ENCODE assay signal across 8 mouse cellular contexts in the genomic region with DNA sequence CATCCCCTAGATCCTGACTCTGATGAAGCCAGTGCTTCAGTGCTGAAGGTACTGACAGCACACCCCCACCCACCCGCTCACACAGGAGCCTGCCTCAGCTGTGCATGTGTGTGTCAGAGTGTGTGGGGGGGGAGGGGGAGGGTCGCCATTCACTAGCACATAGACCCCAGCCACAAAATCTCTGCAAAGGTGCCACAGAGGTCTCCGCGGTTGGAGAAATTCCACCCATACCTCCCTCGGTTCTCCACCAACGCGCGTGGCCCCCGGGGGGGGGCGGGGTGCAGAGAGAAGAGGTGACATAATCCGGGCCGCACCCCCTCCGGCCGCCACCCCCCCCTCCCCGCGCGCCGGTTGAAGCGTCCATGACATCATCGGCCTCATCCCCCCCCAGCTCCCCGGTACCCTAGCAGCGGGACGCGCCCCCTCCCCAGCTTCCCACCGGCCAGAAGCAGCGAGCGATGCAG. TPM values are rescaled to one million over a fixed set of nuclear protein-coding genes. Genes with fewer than 3 reads are reported as not detected.
DNase-seq lines count a peak whose midpoint lies in the region; ATAC-seq and TF ChIP-seq lines count a peak whose summit lies in the region.

No protein-coding gene starts in this region.

- H3K4me2 ChIP-seq in heart, embryonic 14.5 days (ENCODE audit: low read length), result peak overlapping the region; percentile 99
- peak overlapping the region; percentile 98 for H3K4me2 ChIP-seq in embryonic facial prominence, embryonic 12.5 days (replicated peaks)
- H3K4me2 ChIP-seq in neural tube, embryonic 14.5 days (ENCODE audit: low read depth, low read length), result peak overlapping the region; percentile 78

- peaks cover 25% of the 10 kb centered on the region for H3K27me3 ChIP-seq in heart, embryonic 14.5 days (ENCODE audit: control insufficient read depth, insufficient read depth, low read length)
- H3K27me3 ChIP-seq in E14TG2a.4 (ENCODE audit: insufficient read depth, low read length), result peaks cover 33% of the 10 kb centered on the region
- peaks cover 21% of the 10 kb centered on the region for H3K27me3 ChIP-seq in embryonic facial prominence, embryonic 12.5 days
- peaks cover 49% of the 10 kb centered on the region for H3K27me3 ChIP-seq in limb, embryonic 10.5 days (ENCODE audit: low read depth, poor library complexity, severe bottlenecking)
- H3K27me3 ChIP-seq in neural tube, embryonic 14.5 days (ENCODE audit: control insufficient read depth, insufficient read depth, low read length), result 0 out of 2 replicates have a peak, but pooled peaks cover 7% of the 10 kb centered on the region

- H3K9me3 ChIP-seq in heart, embryonic 14.5 days (ENCODE audit: control insufficient read depth, low read length), result no peaks in the 10 kb centered on the region
- no peaks in the 10 kb centered on the region for H3K9me3 ChIP-seq in E14TG2a.4 (ENCODE audit: low read length)
- no peaks in the 10 kb centered on the region for H3K9me3 ChIP-seq in embryonic facial prominence, embryonic 12.5 days
- H3K9me3 ChIP-seq in limb, embryonic 10.5 days (replicated peaks), result no peaks in the 10 kb centered on the region
- no peaks in the 10 kb centered on the region for H3K9me3 ChIP-seq in neural tube, embryonic 14.5 days (ENCODE audit: control insufficient read depth, low read length)

- H3K36me3 ChIP-seq in heart, embryonic 14.5 days (ENCODE audit: control insufficient read depth, insufficient read depth, low read length), result no peaks in the 10 kb centered on the region
- H3K36me3 ChIP-seq in E14TG2a.4 (ENCODE audit: insufficient read depth, low read length), result no peaks in the 10 kb centered on the region
- no peaks in the 10 kb centered on the region for H3K36me3 ChIP-seq in embryonic facial prominence, embryonic 12.5 days
- H3K36me3 ChIP-seq in limb, embryonic 10.5 days, result peaks cover 3% of the 10 kb centered on the region; the same call in 1 of the 2 replicates
- no peaks in the 10 kb centered on the region for H3K36me3 ChIP-seq in neural tube, embryonic 14.5 days (ENCODE audit: control insufficient read depth, insufficient read depth, low read length)

- WGBS in heart, embryonic 14.5 days, result under 1% methylated on average over 14 of the region's 27 CpGs
- WGBS in embryonic facial prominence, embryonic 12.5 days, result 1% methylated on average over 23 of the region's 27 CpGs
- 0% methylated on average over 27 of the region's 27 CpGs for WGBS in limb, embryonic 10.5 days
- 2% methylated on average over 13 of the region's 27 CpGs for WGBS in neural tube, embryonic 14.5 days

- DNase-seq in heart, postnatal 36 days, result no peak
- DNase-seq in limb, embryonic 10.5 days (ENCODE audit: low spot score), result no peak
- no peak for DNase-seq in adrenal gland, postnatal 10 days
- DNase-seq in adrenal gland, adult 18-20 months (ENCODE audit: low spot score in 2 of 2), result no peak

- H3K4me3 ChIP-seq in heart, embryonic 14.5 days (ENCODE audit: control insufficient read depth in 1 of 2, insufficient read depth in 1 of 2, low read depth in 1 of 2, low read length in 2 of 2), result peak overlapping the region; percentile 64 to 82
- peak overlapping the region; percentile 86 for H3K4me3 ChIP-seq in E14TG2a.4 (replicated peaks; ENCODE audit: low read length)
- peak overlapping the region; percentile 68 for H3K4me3 ChIP-seq in embryonic facial prominence, embryonic 12.5 days
- peak overlapping the region; percentile 79 for H3K4me3 ChIP-seq in limb, embryonic 10.5 days
- peak overlapping the region; percentile 68 for H3K4me3 ChIP-seq in neural tube, embryonic 14.5 days (ENCODE audit: low read depth, low read length)

- no peak overlapping the region for H3K27ac ChIP-seq in heart, embryonic 14.5 days (replicated peaks in 1 of 2; ENCODE audit: control insufficient read depth in 1 of 2, insufficient read depth in 1 of 2, low read depth in 2 of 2, low read length in 2 of 2)
- peak overlapping the region; percentile 4; the same call in 1 of the 2 replicates for H3K27ac ChIP-seq in embryonic facial prominence, embryonic 12.5 days
- peak overlapping the region; percentile 84 for H3K27ac ChIP-seq in limb, embryonic 10.5 days
- peak overlapping the region; percentile 72 for H3K27ac ChIP-seq in neural tube, embryonic 14.5 days (ENCODE audit: low read depth, low read length)

- TF ChIP-seq CTCF in E14TG2a.4 (conservative IDR thresholded peaks at IDR 0.05; ENCODE audit: low read length), result no peak

- peak; percentile 37 for ATAC-seq in heart, embryonic 14.5 days (ENCODE audit: insufficient number of reproducible peaks, insufficient read depth, low FRiP score, low read depth)
- ATAC-seq in embryonic facial prominence, embryonic 12.5 days (ENCODE audit: insufficient number of reproducible peaks, insufficient read depth, low FRiP score, low TSS enrichment), result peak; percentile 58; the same call in 1 of the 2 replicates
- peak; percentile 82 for ATAC-seq in neural tube, embryonic 14.5 days (ENCODE audit: low read depth)

- peaks cover 3 to 4% of the 10 kb centered on the region in 2 experiments; a peak in 2 of 4 replicates for H3K4me1 ChIP-seq in heart, embryonic 14.5 days (ENCODE audit: control insufficient read depth in 2 of 2, insufficient read depth in 2 of 2, low read length in 2 of 2)
- H3K4me1 ChIP-seq in E14TG2a.4 (replicated peaks; ENCODE audit: low read depth, low read length), result peaks cover 44% of the 10 kb centered on the region
- peaks cover 15% of the 10 kb centered on the region for H3K4me1 ChIP-seq in embryonic facial prominence, embryonic 12.5 days
- peaks cover 20% of the 10 kb centered on the region for H3K4me1 ChIP-seq in limb, embryonic 10.5 days
- H3K4me1 ChIP-seq in neural tube, embryonic 14.5 days (ENCODE audit: control insufficient read depth, insufficient read depth, low read length), result peaks cover 2% of the 10 kb centered on the region; the same call in 1 of the 2 replicates

- intact Hi-C loops in heart, postnatal 36 days (cut with DNase I), result no loop called here

- H3K9ac ChIP-seq in heart, embryonic 14.5 days (ENCODE audit: low read length), result peak overlapping the region; percentile 80
- peak overlapping the region; percentile 70 for H3K9ac ChIP-seq in embryonic facial prominence, embryonic 12.5 days
- H3K9ac ChIP-seq in neural tube, embryonic 14.5 days (replicated peaks; ENCODE audit: low read depth, low read length), result peak overlapping the region; percentile 83

RNA-seq across cellular contexts. Expression of a gene that starts 0.4 kb away (rescaled TPM):
- polyA plus RNA-seq in heart, embryonic 14.5 days (2014; fragmentation: Nextera tagmentation; extraction: Ambion mirVana), result 0.35 and 0.80 TPM in 2 replicates
- total RNA-seq in heart, postnatal 36 days (2021), result 1 to 10 TPM; 4.3 to 5.8 TPM
- polyA plus RNA-seq in embryonic facial prominence, embryonic 12.5 days (2016; fragmentation: Nextera tagmentation; extraction: Ambion mirVana), result 6.2 and 6.5 TPM in 2 replicates
- 2.4 and 2.7 TPM in 2 replicates for polyA plus RNA-seq in limb, embryonic 10.5 days (2016; fragmentation: Nextera tagmentation; extraction: Ambion mirVana)
- 6.2 and 8.4 TPM in 2 replicates for polyA plus RNA-seq in neural tube, embryonic 14.5 days (2014; fragmentation: Nextera tagmentation; extraction: Ambion mirVana)
- 1 to 10 TPM; 9.4 to 9.5 TPM for total RNA-seq in adrenal gland, postnatal 10 days (2021)
- 10 to 100 TPM; 12.7 to 17.7 TPM for total RNA-seq in adrenal gland, adult 18-20 months (2021)

RNA-seq across cellular contexts. Expression of a gene that starts 12.4 kb away (rescaled TPM):
- 6.9 and 7.5 TPM in 2 replicates for polyA plus RNA-seq in heart, embryonic 14.5 days (2014; fragmentation: Nextera tagmentation; extraction: Ambion mirVana)
- total RNA-seq in heart, postnatal 36 days (2021), result 1 to 10 TPM; 3.7 to 4.1 TPM
- 15.5 and 16.3 TPM in 2 replicates for polyA plus RNA-seq in embryonic facial prominence, embryonic 12.5 days (2016; fragmentation: Nextera tagmentation; extraction: Ambion mirVana)
- polyA plus RNA-seq in limb, embryonic 10.5 days (2016; fragmentation: Nextera tagmentation; extraction: Ambion mirVana), result 22.7 and 22.9 TPM in 2 replicates
- polyA plus RNA-seq in neural tube, embryonic 14.5 days (2014; fragmentation: Nextera tagmentation; extraction: Ambion mirVana), result 11.3 and 12.5 TPM in 2 replicates
- 1 to 10 TPM; 5.5 to 5.6 TPM for total RNA-seq in adrenal gland, postnatal 10 days (2021)
- 1 to 10 TPM; 5.9 to 6.9 TPM for total RNA-seq in adrenal gland, adult 18-20 months (2021)

RNA-seq across cellular contexts. Expression of a gene that starts 12.4 kb away (rescaled TPM):
- 14.9 and 15.1 TPM in 2 replicates for polyA plus RNA-seq in heart, embryonic 14.5 days (2014; fragmentation: Nextera tagmentation; extraction: Ambion mirVana)
- total RNA-seq in heart, postnatal 36 days (2021), result 1 to 10 TPM; 7.1 to 8.0 TPM
- 17.5 and 18.6 TPM in 2 replicates for polyA plus RNA-seq in embryonic facial prominence, embryonic 12.5 days (2016; fragmentation: Nextera tagmentation; extraction: Ambion mirVana)
- 22.3 and 23.4 TPM in 2 replicates for polyA plus RNA-seq in limb, embryonic 10.5 days (2016; fragmentation: Nextera tagmentation; extraction: Ambion mirVana)
- 12.4 and 14.6 TPM in 2 replicates for polyA plus RNA-seq in neural tube, embryonic 14.5 days (2014; fragmentation: Nextera tagmentation; extraction: Ambion mirVana)
- total RNA-seq in adrenal gland, postnatal 10 days (2021), result 10 to 100 TPM; 12.0 to 12.6 TPM
- 10 to 100 TPM; 13.8 to 14.6 TPM for total RNA-seq in adrenal gland, adult 18-20 months (2021)

RNA-seq across cellular contexts. Expression of a gene that starts 22.2 kb away (rescaled TPM):
- 41.2 and 44.8 TPM in 2 replicates for polyA plus RNA-seq in heart, embryonic 14.5 days (2014; fragmentation: Nextera tagmentation; extraction: Ambion mirVana)
- 10 to 100 TPM; 81.3 to 87.0 TPM for total RNA-seq in heart, postnatal 36 days (2021)
- 55.6 and 58.3 TPM in 2 replicates for polyA plus RNA-seq in embryonic facial prominence, embryonic 12.5 days (2016; fragmentation: Nextera tagmentation; extraction: Ambion mirVana)
- 43.8 and 44.8 TPM in 2 replicates for polyA plus RNA-seq in limb, embryonic 10.5 days (2016; fragmentation: Nextera tagmentation; extraction: Ambion mirVana)
- 75.0 and 77.0 TPM in 2 replicates for polyA plus RNA-seq in neural tube, embryonic 14.5 days (2014; fragmentation: Nextera tagmentation; extraction: Ambion mirVana)
- 100 to 1,000 TPM; 145 to 155 TPM for total RNA-seq in adrenal gland, postnatal 10 days (2021)
- 100 to 1,000 TPM; 219 to 239 TPM for total RNA-seq in adrenal gland, adult 18-20 months (2021)

RNA-seq across cellular contexts. Expression of a gene that starts 25.2 kb away (rescaled TPM):
- 71.5 and 77.0 TPM in 2 replicates for polyA plus RNA-seq in heart, embryonic 14.5 days (2014; fragmentation: Nextera tagmentation; extraction: Ambion mirVana)
- total RNA-seq in heart, postnatal 36 days (2021), result 10 to 100 TPM; 17.9 to 18.7 TPM
- polyA plus RNA-seq in embryonic facial prominence, embryonic 12.5 days (2016; fragmentation: Nextera tagmentation; extraction: Ambion mirVana), result 135 and 137 TPM in 2 replicates
- 150 and 154 TPM in 2 replicates for polyA plus RNA-seq in limb, embryonic 10.5 days (2016; fragmentation: Nextera tagmentation; extraction: Ambion mirVana)
- 116 and 117 TPM in 2 replicates for polyA plus RNA-seq in neural tube, embryonic 14.5 days (2014; fragmentation: Nextera tagmentation; extraction: Ambion mirVana)
- 10 to 100 TPM; 26.6 to 33.3 TPM for total RNA-seq in adrenal gland, postnatal 10 days (2021)
- total RNA-seq in adrenal gland, adult 18-20 months (2021), result 10 to 100 TPM; 27.3 to 27.4 TPM

Comparison
In these comparisons a context has a peak if more than half of its experiments do, and no peak if none do; other contexts are left out.
1. H3K27ac ChIP-seq: peak in embryonic facial prominence, embryonic 12.5 days (single experiment), limb, embryonic 10.5 days (single experiment) and neural tube, embryonic 14.5 days (single experiment); none in heart, embryonic 14.5 days (0 of 2).
2. Peak in every context shown above with its lines, with median percentiles within 50 percentile points of each other: ATAC-seq, H3K4me2 ChIP-seq, H3K4me3 ChIP-seq and H3K9ac ChIP-seq.